Mouse (Mus musculus): ENCODE measurements around the gene Cd52.
"Not testable (repeated sequence)": the region's sequence is repeated elsewhere in the genome, so short reads cannot be mapped to it uniquely, and the experiment has no call there.

The Cd52 gene

GRCm38 (mm10) chr4:134094923-134095547, at the start of gene Cd52:
Cd52 (minus strand) TSS chr4:134095082.
- peak; percentile 89 for DNase-seq (ENCODE audit: low read depth, low spot score)

GRCm38 (mm10) chr4:134144297-134144696, 49.4 kb upstream of the Cd52 start:
- not testable (repeated sequence) for DNase-seq (ENCODE audit: low read depth, low spot score)

GRCm38 (mm10) chr4:134138857-134139256, 44.0 kb upstream of the Cd52 start:
- no peak for DNase-seq (ENCODE audit: low read depth, low spot score)

GRCm38 (mm10) chr4:134136280-134136926, 41.5 kb upstream of the Cd52 start:
- DNase-seq (ENCODE audit: low read depth, low spot score): no peak

- DNase-seq (ENCODE audit: low read depth, low spot score): no peak
Measured at GRCm38 (mm10) chr4:134132519-134133095, 37.7 kb upstream of the Cd52 start.

- no peak for DNase-seq (ENCODE audit: low read depth, low spot score)
Measured at GRCm38 (mm10) chr4:134132117-134132516, 37.2 kb upstream of the Cd52 start.

GRCm38 (mm10) chr4:134129482-134129881, 34.6 kb upstream of the Cd52 start:
- DNase-seq (ENCODE audit: low read depth, low spot score): peak; percentile 49

GRCm38 (mm10) chr4:134128983-134129362, 34.1 kb upstream of the Cd52 start:
- peak; percentile 73 for DNase-seq (ENCODE audit: low read depth, low spot score)

GRCm38 (mm10) chr4:134128221-134128982, 33.5 kb upstream of the Cd52 start, which contains the start of gene Sh3bgrl3:
Sh3bgrl3 (minus strand) TSS chr4:134128789.
- peak; percentile 91 for DNase-seq (ENCODE audit: low read depth, low spot score)

- DNase-seq (ENCODE audit: low read depth, low spot score): no peak
Measured at GRCm38 (mm10) chr4:134127793-134128192, 32.9 kb upstream of the Cd52 start.

- DNase-seq (ENCODE audit: low read depth, low spot score): no peak
Measured at GRCm38 (mm10) chr4:134127121-134127455, 32.2 kb upstream of the Cd52 start.

- no peak for DNase-seq (ENCODE audit: low read depth, low spot score)
Measured at GRCm38 (mm10) chr4:134126300-134127120, 31.6 kb upstream of the Cd52 start.

GRCm38 (mm10) chr4:134125383-134126060, 30.6 kb upstream of the Cd52 start:
- DNase-seq (ENCODE audit: low read depth, low spot score): no peak

- peak; percentile 84 for DNase-seq (ENCODE audit: low read depth, low spot score)
Measured at GRCm38 (mm10) chr4:134123680-134124551, 29.0 kb upstream of the Cd52 start.

- DNase-seq (ENCODE audit: low read depth, low spot score): no peak
Measured at GRCm38 (mm10) chr4:134123147-134123546, 28.3 kb upstream of the Cd52 start.

- no peak for DNase-seq (ENCODE audit: low read depth, low spot score)
Measured at GRCm38 (mm10) chr4:134122281-134122680, 27.4 kb upstream of the Cd52 start.

GRCm38 (mm10) chr4:134121571-134121970, 26.7 kb upstream of the Cd52 start:
- DNase-seq (ENCODE audit: low read depth, low spot score): peak; percentile 74

- DNase-seq (ENCODE audit: low read depth, low spot score): no peak
Measured at GRCm38 (mm10) chr4:134120916-134121315, 26.0 kb upstream of the Cd52 start.

GRCm38 (mm10) chr4:134120192-134120805, 25.4 kb upstream of the Cd52 start:
- DNase-seq (ENCODE audit: low read depth, low spot score): no peak

Measured in CD4-positive helper T cell, adult 2 months (primary cell).